Mouse (Mus musculus) stomach, embryonic 14.5 days (tissue): Measurements from ENCODE around the gene Klb. TPM values are rescaled to one million over a fixed set of nuclear protein-coding genes. Genes with fewer than 3 reads are reported as not detected.
A peak's percentile ranks its signal among the peaks of the same experiment; 100 is the strongest.
"Not testable (repeated sequence)": the region's sequence is repeated elsewhere in the genome, so short reads cannot be mapped to it uniquely, and the experiment has no call there.

Experiments
- ATAC-seq: fragments of 200-750 bp; cut with Nextera tagmentation; 2 replicates; pipeline ENCODE4 v1.8.0; 2017; ENCODE audit warnings: low read depth, moderate TSS enrichment; ENCODE audit not compliant: insufficient number of reproducible peaks, insufficient read depth, low FRiP score
- H3K27ac ChIP-seq: fragments of 300-500 bp; sonication (generic); 2 replicates; pipeline ENCODE4 v1.5.1; 2014; ENCODE audit warnings: mild to moderate bottlenecking, low read length, moderate library complexity, mixed read lengths
- H3K27me3 ChIP-seq: fragments of 300-500 bp; sonication (generic); 2 replicates; pipeline ENCODE4 v1.6.1; 2014; ENCODE audit warnings: low read length, control low read depth, mixed read lengths; ENCODE audit not compliant: control insufficient read depth, insufficient read depth
- H3K36me3 ChIP-seq: fragments of 300-500 bp; sonication (generic); 2 replicates; pipeline ENCODE4 v1.6.1; 2014; ENCODE audit warnings: mild to moderate bottlenecking, control low read depth, low read length, moderate library complexity, mixed read lengths; ENCODE audit not compliant: control insufficient read depth, insufficient read depth
- H3K4me1 ChIP-seq: fragments of 300-500 bp; sonication (generic); 2 replicates; pipeline ENCODE4 v1.6.1; 2014; ENCODE audit warnings: low read length, control low read depth, mixed read lengths; ENCODE audit not compliant: control insufficient read depth, insufficient read depth
- H3K4me2 ChIP-seq: fragments of 300-500 bp; sonication (generic); replicated peaks from 2 replicates; pipeline ENCODE4 v1.6.1; 2014; ENCODE audit warnings: low read depth, low read length, control low read depth
- H3K4me3 ChIP-seq: fragments of 300-500 bp; sonication (generic); 2 replicates; pipeline ENCODE4 v1.5.1; 2014; ENCODE audit warnings: low read depth, low read length, control low read depth
- H3K9ac ChIP-seq: fragments of 300-500 bp; sonication (generic); replicated peaks from 2 replicates; pipeline ENCODE4 v1.6.1; 2014; ENCODE audit warnings: low read depth, mild to moderate bottlenecking, control low read depth, low read length, moderate library complexity, mixed read lengths
- H3K9me3 ChIP-seq: fragments of 300-500 bp; sonication (generic); 2 replicates; pipeline ENCODE4 v1.6.1; 2016; ENCODE audit warnings: low read depth, low read length, control low read depth; ENCODE audit not compliant: control insufficient read depth
- WGBS: fragments of 180-500 bp; shearing (Covaris S2); extraction: QIAGEN DNeasy Blood & Tissue Kit; methylation state at CpG from one replicate; pipeline ENCODE4 v1.1.7; 2014; 5-methylcytosine and 5-hydroxymethylcytosine counted together
- polyA plus RNA-seq: library from polyadenylated mRNA; unstranded; fragments of >200 nt; fragmentation: Nextera tagmentation; extraction: Ambion mirVana; gene quantifications from 2 replicates; pipeline ENCODE4 v1.2.1, GENCODE M21; 2014

The Klb gene
- polyA plus RNA-seq = 0.13 and 0.29 TPM in 2 replicates

DNA sequence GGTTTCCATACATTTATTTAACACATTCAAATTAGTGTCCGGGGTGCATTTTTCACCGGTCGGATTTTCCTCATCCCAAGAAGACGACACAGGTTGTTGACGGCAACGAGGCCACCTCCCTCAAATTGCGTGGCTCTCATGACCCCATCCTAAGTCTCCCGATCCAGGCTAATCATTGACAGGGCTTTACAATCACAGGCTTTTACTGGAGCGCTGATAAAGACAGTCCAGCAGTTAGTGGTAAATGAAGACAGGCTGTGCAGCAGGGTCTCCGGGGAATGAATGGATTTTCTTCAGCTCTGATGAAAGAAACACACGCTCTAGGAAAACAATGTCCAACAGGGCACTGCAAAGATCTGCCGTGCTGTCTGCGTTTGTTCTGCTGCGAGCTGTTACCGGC is at the start of gene Klb:
TSS of gene Klb (plus strand) at position 147 of the 400 bp plus-strand sequence.
- 0 out of 2 replicates have a peak within 1 kb of the TSS, but pooled peaks have one; percentile 1 for H3K4me3 ChIP-seq
- no peaks in the 10 kb centered on the region for H3K27me3 ChIP-seq
- H3K4me1 ChIP-seq = no peaks in the 10 kb centered on the region
- no peak within 1 kb of the TSS for H3K9ac ChIP-seq
- H3K4me2 ChIP-seq = peak within 1 kb of the TSS; percentile 13
- 59% methylated on average over 15 of the region's 15 CpGs for WGBS
- H3K9me3 ChIP-seq = no peaks in the 10 kb centered on the region
- H3K36me3 ChIP-seq = no peaks in the 10 kb centered on the region
- no peak for ATAC-seq
- no peak within 1 kb of the TSS for H3K27ac ChIP-seq

DNA sequence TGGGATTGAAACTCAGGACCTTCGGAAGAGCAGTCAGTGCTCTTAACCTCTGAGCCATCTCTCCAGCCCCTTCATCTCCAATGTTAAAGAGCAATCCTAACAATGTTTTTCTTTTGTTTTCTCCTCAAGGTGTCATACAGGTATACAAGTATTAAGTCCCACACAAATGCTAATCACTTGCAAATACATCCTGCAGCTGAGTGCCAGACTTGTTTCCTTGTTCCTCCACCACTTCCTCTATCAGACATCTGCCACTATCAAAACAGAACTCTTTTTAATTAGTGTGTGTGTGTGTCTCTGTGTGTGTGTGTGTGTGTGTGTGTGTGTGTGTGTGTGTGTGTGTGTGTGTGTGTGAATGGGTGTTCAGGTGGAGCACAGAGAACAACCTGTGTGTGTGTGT is 48.5 kb upstream of the Klb start:
- peaks cover 28% of the 10 kb centered on the region for H3K36me3 ChIP-seq
- not testable (repeated sequence) for H3K27me3 ChIP-seq, H3K9me3 ChIP-seq, H3K4me1 ChIP-seq, H3K27ac ChIP-seq, H3K4me3 ChIP-seq, H3K9ac ChIP-seq, H3K4me2 ChIP-seq, ATAC-seq
- WGBS = 86% methylated on average over 1 of the region's 1 CpGs

GRCm38 (mm10) chr5:65300121-65300520 is 48.0 kb upstream of the Klb start:
- Histone ChIP-seq H3K4me3 (no peak overlapping the region), H3K27me3 (no peaks in the 10 kb centered on the region), H3K36me3 (peaks cover 28% of the 10 kb centered on the region), H3K9me3 (no peaks in the 10 kb centered on the region), H3K9ac (no peak overlapping the region), H3K4me1 (no peaks in the 10 kb centered on the region), H3K27ac (no peak overlapping the region), H3K4me2 (no peak overlapping the region)
- 89% methylated on average over 9 of the region's 9 CpGs for WGBS
- ATAC-seq = no peak

- Histone ChIP-seq H3K4me3 (no peak overlapping the region), H3K36me3 (peaks cover 25% of the 10 kb centered on the region), H3K4me1 (no peaks in the 10 kb centered on the region), H3K4me2 (no peak overlapping the region), H3K9ac (no peak overlapping the region), H3K9me3 (no peaks in the 10 kb centered on the region), H3K27ac (no peak overlapping the region), H3K27me3 (no peaks in the 10 kb centered on the region)
- 79% methylated on average over 9 of the region's 9 CpGs for WGBS
- ATAC-seq = no peak
These were observed 42.6 kb upstream of the Klb start for GRCm38 (mm10) chr5:65305516-65305915.

DNA sequence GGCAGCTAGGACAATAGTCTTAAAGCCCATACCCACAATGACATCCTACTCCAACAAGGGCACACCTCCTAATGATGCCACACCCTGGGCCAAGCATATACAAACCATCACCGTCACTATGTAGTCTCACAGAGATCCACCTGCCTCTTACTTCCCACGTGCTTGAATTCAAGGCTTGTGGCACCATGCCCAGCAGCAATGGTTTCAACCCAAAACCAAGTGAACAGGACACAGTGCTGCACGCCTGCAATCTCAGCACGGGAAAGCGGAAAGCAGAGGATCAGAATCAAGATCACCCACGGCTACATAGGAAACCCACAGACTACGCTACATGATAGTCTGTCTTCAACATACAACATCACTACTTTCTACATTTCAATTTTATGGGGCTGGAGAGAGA is 39.9 kb upstream of the Klb start:
- Histone ChIP-seq H3K27ac (no peak overlapping the region), H3K9ac (no peak overlapping the region), H3K36me3 (peaks cover 28% of the 10 kb centered on the region), H3K9me3 (no peaks in the 10 kb centered on the region), H3K4me2 (no peak overlapping the region), H3K27me3 (no peaks in the 10 kb centered on the region), H3K4me3 (no peak overlapping the region), H3K4me1 (no peaks in the 10 kb centered on the region)
- ATAC-seq = no peak
- 95% methylated on average over 7 of the region's 7 CpGs for WGBS

- Histone ChIP-seq H3K27ac (no peak overlapping the region), H3K27me3 (no peaks in the 10 kb centered on the region), H3K4me2 (no peak overlapping the region), H3K4me1 (no peaks in the 10 kb centered on the region), H3K9me3 (no peaks in the 10 kb centered on the region), H3K36me3 (peaks cover 29% of the 10 kb centered on the region), H3K4me3 (no peak overlapping the region), H3K9ac (no peak overlapping the region)
- ATAC-seq = no peak
- WGBS = 89% methylated on average over 3 of the region's 3 CpGs
These were observed 39.2 kb upstream of the Klb start for GRCm38 (mm10) chr5:65308866-65309265.

DNA sequence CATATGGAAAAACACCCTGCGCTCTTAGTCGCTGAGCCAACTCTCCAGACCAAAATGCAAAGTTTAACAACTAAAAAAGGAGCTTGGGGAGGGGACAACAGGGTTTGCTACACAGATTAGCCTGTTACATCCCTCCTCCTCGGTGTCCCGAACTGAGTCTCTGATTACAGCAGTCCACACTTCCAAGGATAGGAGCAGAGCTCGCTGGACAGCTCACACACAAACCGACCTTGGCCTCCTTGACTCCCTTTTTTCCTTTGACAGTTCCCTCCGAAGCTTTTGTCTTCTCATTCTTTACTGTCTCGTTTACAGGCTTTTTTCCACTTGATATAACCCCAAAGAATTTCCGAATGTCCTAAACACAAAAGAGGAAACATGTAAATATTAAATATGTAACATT is 28.9 kb upstream of the Klb start:
- no peak overlapping the region for H3K27ac ChIP-seq
- no peaks in the 10 kb centered on the region for H3K4me1 ChIP-seq
- H3K36me3 ChIP-seq = peaks cover 23% of the 10 kb centered on the region; the same call in 1 of the 2 replicates
- no peak overlapping the region for H3K4me3 ChIP-seq
- no peak overlapping the region for H3K9ac ChIP-seq
- H3K27me3 ChIP-seq = no peaks in the 10 kb centered on the region
- H3K9me3 ChIP-seq = no peaks in the 10 kb centered on the region
- WGBS = 89% methylated on average over 9 of the region's 9 CpGs
- H3K4me2 ChIP-seq = no peak overlapping the region
- ATAC-seq = no peak

DNA sequence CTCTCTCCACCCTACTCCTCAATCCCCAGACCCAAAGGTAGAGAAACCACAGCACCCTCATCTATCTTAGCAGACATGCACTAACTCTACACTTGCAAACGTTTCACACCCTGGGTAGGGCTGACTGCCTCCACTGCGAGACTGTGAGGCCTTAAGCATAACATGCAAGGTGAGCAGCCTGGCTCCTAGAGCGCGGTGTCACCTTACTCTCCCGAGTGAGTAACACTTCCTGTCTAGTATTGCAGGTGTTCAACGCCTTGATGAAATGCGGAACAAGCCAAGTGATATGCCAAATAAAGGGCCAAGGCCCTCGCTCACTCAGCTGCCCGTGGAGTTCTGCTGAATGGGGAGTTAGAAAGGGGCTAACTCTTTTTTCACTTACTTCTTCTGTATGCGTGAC is 25.9 kb upstream of the Klb start:
- no peaks in the 10 kb centered on the region for H3K27me3 ChIP-seq
- no peak overlapping the region for H3K4me2 ChIP-seq
- no peak overlapping the region for H3K9ac ChIP-seq
- peaks cover 12% of the 10 kb centered on the region; the same call in 1 of the 2 replicates for H3K36me3 ChIP-seq
- no peak overlapping the region for H3K4me3 ChIP-seq
- H3K27ac ChIP-seq = no peak overlapping the region
- H3K9me3 ChIP-seq = no peaks in the 10 kb centered on the region
- H3K4me1 ChIP-seq = 0 out of 2 replicates have a peak, but pooled peaks cover 5% of the 10 kb centered on the region
- WGBS = 67% methylated on average over 10 of the region's 10 CpGs
- ATAC-seq = no peak

DNA sequence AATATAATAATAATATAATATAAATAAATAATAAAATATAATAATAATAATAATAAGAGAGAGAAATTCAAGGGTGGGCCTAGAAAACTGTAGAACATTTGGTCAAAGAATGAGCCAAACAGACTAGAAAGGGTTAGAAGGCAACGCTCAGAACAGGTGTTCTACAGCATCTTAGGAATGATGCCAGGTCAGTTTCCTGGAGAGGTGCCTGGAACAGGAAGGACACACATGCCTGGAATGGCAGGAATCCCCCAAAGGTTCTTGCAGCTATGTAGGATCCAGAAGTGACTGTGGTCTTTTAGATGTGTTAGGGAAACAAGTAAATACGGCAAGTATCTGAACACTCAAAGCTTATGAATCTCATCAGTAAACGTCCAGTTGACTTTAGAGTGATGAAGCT is 23.8 kb upstream of the Klb start:
- ATAC-seq = no peak
- H3K4me3 ChIP-seq = no peak overlapping the region
- no peak overlapping the region for H3K9ac ChIP-seq
- H3K4me1 ChIP-seq = 0 out of 2 replicates have a peak, but pooled peaks cover 8% of the 10 kb centered on the region
- no peaks in the 10 kb centered on the region for H3K27me3 ChIP-seq
- no peak overlapping the region for H3K4me2 ChIP-seq
- H3K36me3 ChIP-seq = no peaks in the 10 kb centered on the region
- no peak overlapping the region for H3K27ac ChIP-seq
- WGBS = 86% methylated on average over 3 of the region's 3 CpGs
- no peaks in the 10 kb centered on the region for H3K9me3 ChIP-seq
